Mouse (Mus musculus) liver, adult (tissue): Measurements from ENCODE around the gene Cpne5.

Source experiments
- GATA4 ChIP-seq: IDR thresholded peaks from 2 replicates; pipeline ENCODE4 v1.6.1; 2014; ENCODE audit warnings: mild to moderate bottlenecking, low read length; ENCODE audit not compliant: insufficient replicate concordance

Gene Cpne5

DNA sequence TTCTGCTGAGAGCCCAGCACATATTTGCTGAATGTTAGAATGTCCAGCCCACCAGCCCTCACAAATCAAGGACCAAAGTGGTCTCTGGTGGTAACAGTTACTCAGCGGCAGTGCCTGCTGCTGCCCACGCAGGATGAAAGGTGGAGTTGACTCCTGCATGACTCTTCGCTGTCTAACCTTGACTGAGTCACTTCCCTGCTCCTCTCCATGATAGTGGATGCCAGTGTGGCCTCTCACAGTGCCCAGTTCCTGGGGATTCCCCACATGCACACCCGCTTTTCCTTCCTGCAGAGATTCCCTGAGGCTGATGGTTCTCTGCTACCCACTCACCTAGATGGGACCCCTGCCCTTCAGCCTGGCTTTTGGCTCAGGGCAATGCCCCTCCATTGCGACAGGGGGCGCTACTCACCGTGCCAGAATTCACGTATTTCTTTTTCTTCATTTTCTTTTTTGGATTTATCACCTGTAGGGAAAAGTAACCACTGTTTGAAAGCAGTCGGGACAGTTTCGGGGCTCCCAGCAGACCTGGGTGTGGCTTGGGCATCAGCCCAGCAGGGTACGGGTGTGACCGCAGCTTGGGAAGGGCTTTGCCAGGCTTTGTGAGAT is 68.9 kb downstream of the Cpne5 start:
- no peak for TF ChIP-seq GATA4

DNA sequence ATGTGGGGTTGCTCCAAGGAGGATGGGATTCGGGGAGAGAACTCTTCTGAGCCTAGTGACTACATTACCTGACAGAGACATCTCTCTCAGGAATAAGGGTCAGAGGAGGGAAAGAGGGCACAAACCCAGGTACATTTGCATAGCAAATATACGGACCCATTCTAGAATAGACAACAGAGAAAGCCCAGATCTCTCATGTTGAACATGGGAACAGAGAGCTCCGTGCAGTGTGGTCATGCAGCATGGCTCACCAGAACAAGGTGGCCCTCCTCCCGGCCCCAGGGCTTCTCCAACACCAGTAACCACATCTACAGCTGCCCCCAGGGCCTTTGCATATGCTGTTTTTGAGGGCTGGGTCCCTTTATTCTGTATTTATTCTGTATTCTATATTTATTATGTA is 69.5 kb downstream of the Cpne5 start:
- no peak for TF ChIP-seq GATA4

DNA sequence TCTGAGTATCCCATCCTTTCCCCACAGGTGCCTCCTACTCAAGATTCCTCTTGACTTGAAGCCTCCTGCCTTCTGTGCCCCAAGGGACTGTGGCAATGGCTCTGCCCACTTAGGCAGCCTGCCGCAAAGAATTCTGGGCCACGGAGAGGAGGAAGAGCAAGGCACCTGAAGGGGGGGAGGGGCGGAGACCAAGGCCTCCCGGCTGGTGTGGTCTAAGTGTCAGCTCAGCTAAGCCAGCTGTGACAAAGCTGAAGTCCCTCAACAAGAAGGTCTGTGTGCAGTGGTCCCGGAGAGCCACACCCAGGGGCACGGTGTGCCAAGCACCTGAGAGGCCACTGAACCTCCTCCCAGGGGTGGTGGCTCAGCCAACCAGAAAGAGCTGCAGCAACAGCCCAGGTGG is 70.6 kb downstream of the Cpne5 start:
- no peak for TF ChIP-seq GATA4

DNA sequence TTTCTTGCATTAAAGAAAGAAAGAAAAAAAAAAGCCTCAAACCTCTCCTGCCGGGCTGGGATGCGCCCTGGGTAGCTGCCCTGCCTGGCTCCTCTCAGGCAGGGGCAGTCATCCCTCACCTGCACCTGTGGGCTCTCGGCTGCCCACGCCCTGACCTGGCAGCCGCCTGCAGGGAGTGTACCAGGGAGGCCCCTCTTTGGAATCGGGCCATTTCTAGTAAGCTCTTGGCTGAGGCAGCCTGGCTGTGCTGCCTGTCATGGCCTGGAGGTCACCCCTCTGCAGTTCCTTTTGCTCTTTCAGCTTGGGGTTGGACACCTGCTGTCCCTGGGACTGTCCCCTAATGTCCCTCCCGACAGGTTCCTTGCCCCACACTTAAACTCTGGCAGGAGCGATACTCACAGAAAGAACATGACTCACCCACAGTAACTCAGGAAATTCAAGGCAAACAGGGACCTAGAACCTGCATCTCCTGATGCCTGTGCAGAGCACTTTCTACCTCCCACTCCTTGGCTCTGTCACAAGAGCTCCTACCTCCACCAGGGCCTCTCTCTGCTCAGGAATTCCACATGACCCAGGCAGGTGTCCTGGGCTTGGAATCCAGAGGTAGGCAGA is 71.9 kb downstream of the Cpne5 start:
- no peak for TF ChIP-seq GATA4

DNA sequence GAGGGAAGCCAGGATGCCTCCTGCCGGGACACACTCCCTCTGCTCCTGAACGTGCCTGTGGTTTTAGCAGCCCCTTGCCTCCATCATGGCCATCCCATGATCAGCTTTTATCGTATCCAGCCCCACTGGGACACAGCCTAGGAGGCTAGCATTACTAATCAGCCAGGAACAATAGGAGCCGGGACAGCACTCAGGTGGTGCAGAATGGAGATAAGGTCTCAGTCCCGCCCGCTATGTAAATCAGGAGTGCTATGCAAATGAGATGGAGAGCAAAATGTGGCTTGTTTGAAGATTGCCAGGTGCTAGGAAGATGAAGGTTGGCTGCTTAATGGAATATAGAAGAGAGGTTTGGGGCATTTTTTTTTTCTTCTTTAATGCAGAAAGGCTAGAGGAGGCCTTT is 72.5 kb downstream of the Cpne5 start:
- TF ChIP-seq GATA4: no peak

DNA sequence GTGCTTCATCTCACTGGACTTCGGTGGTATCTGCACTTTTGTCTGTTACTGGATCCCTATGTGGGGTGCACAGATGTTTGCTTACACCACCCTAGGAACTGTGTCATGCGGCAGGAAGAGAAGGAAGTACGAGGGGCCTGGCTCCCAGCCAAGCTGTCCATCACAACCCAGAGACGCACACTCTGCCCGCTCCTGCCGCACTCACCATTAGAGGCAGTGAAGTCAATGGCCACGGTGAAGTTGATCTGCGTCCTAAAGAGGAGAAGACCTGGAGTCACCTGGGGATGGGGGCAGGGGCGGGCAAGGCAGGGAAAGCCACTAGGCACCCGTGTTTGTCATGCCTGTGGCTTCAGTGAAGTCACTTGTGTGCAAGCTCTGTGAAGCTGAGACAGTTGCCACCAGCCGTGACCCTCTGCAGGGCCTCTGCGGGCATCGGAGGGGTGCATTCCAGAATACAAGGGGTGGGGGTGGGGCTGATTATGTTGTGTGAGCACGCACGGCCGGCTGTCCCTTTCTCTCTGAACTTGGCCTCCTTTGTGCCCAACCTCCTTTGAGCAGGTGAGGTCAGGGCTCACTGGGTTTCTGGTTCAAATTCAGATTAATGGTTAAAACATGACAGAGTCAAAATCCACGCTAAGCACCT is 73.4 kb downstream of the Cpne5 start:
- TF ChIP-seq GATA4: no peak

DNA sequence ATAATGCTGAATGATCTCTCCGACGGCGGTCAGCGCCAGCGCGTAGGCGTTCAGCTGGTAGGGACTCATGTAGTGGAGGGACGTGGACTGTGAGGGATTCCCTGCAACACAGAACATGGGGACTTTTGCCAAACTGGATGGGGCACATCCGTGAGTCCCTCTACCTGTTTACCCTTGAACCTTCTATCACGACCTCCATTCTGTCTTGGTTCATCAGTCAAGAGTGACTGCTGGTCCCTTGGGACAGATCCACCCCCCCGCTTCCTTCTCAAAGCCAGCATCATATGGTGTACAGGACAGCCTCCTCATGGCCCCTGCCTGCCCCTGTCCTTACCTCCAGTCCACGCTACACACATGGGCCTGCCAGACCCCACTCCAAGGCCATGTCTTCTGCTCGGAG is 75.6 kb downstream of the Cpne5 start:
- TF ChIP-seq GATA4: no peak

DNA sequence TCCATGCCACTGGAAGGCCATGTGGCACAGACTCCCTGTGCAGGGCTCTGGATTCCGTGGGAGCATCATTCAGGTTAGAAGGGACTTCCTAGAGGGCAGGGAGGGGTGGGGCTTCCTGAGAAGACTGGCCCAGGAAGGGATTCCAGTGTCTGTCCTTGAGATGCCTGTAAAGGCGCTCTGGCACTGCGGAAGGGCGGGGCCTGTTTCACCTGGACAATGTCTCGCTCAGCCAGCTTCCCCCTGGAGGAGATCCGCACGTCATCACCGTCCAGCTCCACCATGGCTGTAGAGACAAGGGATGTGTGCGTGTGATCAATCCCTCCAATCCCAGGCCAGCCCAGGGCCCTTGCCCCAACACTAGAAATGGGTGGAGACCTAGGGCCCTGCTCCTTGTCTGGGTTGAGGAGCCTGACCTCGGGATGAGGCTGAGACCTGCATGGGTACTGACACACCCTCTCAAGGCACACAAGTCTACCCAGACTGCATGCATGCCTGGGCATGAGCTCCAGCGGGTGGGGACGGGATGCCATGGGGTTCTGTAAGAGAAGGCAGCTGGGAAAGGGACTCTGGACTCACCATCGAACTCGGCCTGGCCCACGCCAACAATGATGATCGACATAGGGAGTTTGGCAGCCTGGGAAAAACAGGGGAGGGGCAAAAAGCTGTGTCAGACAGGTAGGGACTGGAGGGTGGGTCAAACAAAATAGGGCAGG is 78.1 kb downstream of the Cpne5 start:
- TF ChIP-seq GATA4: no peak

DNA sequence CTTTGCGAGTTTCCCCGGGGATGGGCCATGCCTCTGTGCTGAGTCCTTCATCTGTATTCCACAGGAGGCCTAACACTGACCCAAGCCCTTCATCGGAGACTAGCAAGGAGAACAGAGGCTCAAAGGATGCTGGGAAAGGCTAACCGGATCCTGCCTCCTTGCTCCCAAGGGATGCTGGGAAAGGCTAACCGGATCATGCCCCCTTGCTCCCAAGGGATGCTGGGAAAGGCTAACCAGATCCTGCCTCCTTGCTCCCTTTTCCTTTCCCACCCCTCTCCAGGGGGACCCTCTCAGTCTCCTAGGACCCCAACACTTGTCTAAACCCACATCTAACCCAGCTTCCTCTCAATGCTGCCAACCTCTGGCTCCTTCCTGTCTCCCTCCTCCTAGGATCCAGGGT is 78.6 kb downstream of the Cpne5 start:
- no peak for TF ChIP-seq GATA4

DNA sequence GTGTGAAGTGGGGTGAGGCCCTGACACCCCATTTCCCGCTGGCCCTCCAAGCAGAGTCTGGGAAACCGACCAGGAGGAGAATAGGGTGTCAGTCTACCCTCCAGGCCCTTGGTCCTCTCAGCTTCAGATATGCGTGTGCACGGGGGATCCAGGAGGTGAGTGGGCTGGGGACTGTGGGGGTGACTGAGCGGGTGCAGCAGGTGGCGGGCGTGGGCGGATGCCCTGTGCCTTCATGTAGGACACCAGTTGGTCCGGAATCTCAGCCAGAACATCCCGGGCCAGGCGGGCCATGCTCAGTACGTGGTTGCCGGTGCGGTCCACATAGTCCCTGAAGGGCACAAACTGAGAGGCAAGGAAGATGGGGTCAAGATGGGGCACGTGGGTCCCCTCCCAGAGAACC is 79.1 kb downstream of the Cpne5 start:
- no peak for TF ChIP-seq GATA4

DNA sequence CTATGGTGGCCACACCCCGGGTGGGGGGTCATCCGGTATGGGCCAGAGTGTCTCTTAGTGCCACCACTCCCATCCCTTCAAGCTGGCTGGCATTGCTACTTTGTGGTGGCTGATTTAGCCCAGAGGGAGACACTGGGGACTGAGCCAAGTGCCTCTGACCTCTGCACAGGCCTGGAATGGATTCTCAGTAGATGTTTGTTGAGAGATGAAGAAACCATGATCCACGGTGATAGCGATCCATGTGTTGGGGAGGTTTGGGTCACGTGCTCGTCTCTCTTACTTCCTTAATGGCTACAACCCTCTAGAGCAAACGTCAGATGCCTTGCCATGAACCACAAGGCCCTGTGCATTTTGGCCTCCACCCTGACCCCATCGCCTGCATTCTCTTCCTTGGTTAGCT is 81.1 kb downstream of the Cpne5 start:
- peak; percentile 88 for TF ChIP-seq GATA4

DNA sequence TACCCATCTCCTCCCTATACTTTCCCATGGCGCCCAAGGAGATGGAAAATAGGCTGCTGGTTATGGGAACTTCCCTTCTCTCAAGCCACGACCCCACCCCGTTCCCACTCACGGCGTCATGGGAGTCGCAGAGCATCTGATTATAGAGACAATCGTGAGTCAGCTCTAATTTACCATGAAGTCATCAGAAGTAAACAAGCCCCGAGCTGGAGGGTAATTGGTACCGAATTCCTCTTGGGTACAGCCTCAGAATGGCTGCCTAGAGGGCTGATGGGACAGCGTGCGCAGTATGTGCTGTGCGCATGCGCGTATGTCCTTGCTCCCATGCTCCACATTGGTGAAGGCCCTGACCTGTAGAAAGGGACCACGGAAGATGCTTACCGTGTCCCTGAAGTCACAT is 81.6 kb downstream of the Cpne5 start:
- TF ChIP-seq GATA4: no peak

DNA sequence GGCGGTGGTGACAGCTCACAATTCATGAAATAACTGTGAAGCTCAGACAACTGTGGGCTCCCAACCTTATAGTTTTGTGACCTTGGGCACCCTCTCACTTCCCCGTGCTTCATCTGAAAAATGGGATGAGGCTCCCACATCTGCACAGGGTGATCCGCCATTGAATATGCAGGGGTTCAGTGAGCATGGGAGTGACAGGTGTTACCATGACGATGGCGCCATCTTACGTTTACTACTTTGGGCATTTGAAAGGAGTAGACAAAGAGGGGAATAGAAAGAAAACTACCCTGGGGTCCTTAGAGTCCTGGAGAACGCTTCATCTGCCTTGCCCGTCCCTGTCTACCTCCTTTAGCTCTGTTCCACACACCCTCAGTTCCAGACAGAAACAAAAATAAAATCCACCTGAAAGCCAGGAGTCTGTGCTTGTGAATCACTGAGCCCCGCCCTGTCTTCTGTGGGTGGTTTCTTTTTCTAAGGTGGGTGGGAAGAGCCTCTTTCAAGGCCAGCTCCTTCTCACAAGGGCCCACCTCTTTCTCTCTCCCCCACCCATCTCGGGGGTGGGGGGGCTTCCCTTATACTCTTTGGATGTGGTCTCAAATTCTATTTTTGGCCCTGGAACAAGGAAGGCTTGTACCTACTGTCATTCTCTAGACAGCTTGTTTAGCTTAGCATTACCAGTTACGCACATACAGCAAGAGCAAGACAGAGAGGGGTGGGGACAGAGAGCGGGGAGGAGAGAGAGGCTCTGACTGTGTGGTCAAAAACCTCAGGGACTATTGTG is 82.4 kb downstream of the Cpne5 start:
- no peak for TF ChIP-seq GATA4

DNA sequence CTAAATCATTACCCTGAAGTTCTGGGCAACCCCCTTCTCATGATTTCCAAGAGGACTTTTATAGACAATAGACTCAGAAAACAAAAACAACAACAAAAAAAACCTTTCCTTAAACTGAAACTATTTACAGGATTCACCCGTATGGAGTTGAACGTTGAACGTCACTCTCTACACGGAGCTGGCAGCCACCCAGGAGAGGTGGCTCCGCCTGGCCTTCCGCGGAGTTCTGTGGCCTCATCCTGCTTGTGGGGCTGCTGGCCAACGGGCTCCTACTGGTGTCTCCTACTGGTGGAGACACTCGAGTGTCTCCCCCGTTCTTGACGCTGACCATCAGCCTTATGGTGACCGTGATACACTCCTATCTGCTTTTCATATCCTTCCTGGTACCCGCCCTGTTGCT is 83.7 kb downstream of the Cpne5 start:
- no peak for TF ChIP-seq GATA4

DNA sequence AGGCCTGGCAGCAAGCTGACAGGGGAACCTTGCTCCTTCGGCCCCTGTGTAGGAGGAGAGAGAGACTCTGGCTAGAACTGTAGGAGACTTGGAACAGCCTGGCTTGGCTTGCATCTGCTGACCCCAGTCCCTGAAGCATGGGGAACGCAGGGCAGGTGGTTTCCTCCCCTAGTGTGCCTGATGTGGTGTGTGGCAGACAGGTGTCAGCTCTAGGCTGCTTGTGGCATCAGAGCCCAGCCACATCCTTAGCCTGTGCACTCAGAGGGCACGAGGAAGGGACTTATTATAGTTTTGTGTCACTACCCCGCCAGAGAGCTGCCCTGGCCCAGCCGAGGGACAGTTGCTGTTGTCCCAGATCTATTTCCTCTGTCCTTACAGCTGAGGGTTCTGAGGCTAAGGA is 85.4 kb downstream of the Cpne5 start:
- TF ChIP-seq GATA4: no peak
